Mouse (Mus musculus) cortical plate, adult 2 months (tissue): ENCODE measurements around the gene Galm.

Source experiments
- CTCF ChIP-seq: fragments of 200-500 bp; IDR thresholded peaks from 2 replicates; pipeline ENCODE4 v1.5.1; 2011; ENCODE audit warnings: mild to moderate bottlenecking, control low read depth, low read length; ENCODE audit not compliant: insufficient read depth; ENCODE audit errors: extremely low read depth
- POLR2A ChIP-seq: fragments of 200-500 bp; IDR thresholded peaks from 2 replicates; pipeline ENCODE4 v1.6.1; 2011; ENCODE audit warnings: mild to moderate bottlenecking, low read length, control low read depth; ENCODE audit not compliant: insufficient read depth; ENCODE audit errors: extremely low read depth

DNA sequence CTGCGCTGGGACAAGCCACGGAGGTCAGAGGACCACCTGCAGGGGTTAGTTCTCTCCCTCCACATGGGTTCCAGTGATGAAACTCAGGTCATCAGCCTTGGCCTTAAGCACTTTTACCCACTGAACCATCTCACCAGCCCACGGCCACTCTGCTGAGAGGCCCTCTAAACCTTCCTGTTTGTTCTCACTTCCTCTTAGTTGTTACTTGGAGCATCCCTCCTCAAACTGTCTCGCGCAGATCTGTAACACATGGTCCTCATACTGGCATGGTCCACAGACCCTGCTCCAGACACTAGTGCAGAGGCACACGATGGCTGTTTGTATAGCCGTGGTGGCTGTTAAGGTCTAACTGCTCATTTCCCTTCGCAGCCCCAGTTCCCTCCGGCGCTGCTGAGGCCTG, 56.3 kb downstream of the Galm start:
- TF ChIP-seq CTCF (no peak), POLR2A (no peak)
